Mouse (Mus musculus): ENCODE measurements around the gene Vwce. TPM values are rescaled to one million over a fixed set of nuclear protein-coding genes. Genes with fewer than 3 reads are reported as not detected.

Gene Vwce
- total RNA-seq, 2 experiments from 2014 or later, result 0.90 TPM; not detected in 1

- peak; percentile 83 for ATAC-seq (replicated peaks; ENCODE audit: low FRiP score, low TSS enrichment, poor library complexity, severe bottlenecking)
These were observed 54.7 kb downstream of the Vwce start, which contains the start of gene Vps37c for GRCm38 (mm10) chr19:10688537-10689352. Gene Vps37c, plus strand, starts transcription at chr19:10688735.

GRCm38 (mm10) chr19:10689470-10690166 is 55.6 kb downstream of the Vwce start:
- no peak for ATAC-seq (replicated peaks; ENCODE audit: low FRiP score, low TSS enrichment, poor library complexity, severe bottlenecking)

DNA sequence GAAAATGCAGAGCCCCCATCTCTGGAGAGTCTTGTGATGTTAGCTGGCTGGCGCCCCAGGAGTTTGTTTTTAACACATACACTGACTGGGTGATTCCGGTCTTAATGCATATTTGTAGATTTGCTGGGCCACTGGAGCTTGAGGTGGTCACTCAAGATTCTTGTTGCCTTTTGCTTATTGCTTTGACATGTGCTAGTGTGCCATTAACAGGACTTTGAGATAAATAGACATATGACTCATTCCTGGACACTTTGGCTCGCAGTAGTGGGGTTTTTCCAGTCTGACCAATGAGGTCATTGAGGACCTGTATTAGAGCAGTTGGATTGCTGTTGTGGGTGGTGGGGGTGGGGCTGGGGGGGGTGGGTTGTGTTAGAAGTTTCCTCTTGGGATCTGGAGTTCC is 56.3 kb downstream of the Vwce start:
- no peak for ATAC-seq (replicated peaks; ENCODE audit: low FRiP score, low TSS enrichment, poor library complexity, severe bottlenecking)

DNA sequence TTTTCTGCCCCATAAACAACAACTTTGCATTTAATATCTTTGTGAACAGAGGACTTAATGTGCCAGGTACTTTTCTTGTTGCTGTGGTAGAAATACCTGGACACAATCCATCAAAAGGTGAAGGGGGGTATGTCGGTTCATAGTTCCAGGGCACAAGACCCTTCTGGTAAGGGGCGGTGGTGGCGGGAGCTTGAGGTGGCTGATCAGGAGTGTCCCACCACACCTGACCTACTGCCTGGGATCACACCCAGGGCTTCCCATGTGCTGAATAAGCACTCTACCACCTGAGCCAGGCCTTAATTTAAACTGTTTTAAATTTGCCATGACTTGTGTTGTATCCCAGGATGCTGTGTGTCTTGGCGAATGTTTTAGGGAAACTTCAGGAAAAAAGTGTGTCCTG is 57.1 kb downstream of the Vwce start:
- ATAC-seq (replicated peaks; ENCODE audit: low FRiP score, low TSS enrichment, poor library complexity, severe bottlenecking), result no peak

GRCm38 (mm10) chr19:10691660-10692059 is 57.6 kb downstream of the Vwce start:
- peak; percentile 48; the same call in 1 of the 2 replicates for ATAC-seq (replicated peaks; ENCODE audit: low FRiP score, low TSS enrichment, poor library complexity, severe bottlenecking)

GRCm38 (mm10) chr19:10692361-10692760 is 58.3 kb downstream of the Vwce start:
- no peak for ATAC-seq (replicated peaks; ENCODE audit: low FRiP score, low TSS enrichment, poor library complexity, severe bottlenecking)

DNA sequence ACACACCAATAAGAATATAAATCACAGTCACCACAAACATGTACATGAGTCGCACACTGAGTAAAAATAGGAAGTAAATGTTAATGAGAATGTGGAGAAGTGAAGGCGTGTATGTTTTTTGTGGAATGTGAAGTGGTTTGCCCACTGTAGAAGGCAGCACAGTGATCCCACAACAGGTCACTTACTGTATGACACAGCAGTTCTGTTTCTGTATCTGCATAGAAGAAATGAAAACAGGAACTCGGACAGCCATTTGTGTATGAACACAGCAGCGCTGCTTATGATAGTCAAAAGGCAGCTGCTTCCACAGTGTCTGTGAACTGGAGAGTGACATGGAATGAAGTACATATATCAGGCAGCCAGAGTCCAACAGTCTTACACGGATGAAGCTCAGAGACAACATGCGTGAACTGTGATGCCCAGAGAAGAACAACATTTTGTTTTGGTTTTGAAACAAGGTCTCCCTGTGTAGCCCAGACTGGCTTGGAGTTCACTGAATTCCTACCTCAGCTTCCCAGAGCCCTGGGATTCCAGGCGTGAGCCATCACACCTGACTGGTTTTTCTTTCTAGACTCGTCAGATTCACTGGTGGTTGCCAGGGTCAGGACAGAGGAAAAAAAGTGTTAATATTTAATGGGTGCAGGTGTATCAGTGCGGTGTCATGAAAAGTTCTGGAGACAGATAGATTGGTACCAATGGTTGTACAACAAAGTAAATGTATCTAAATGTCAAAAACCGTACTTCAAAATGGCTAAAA is 60.1 kb downstream of the Vwce start:
- ATAC-seq (replicated peaks; ENCODE audit: low FRiP score, low TSS enrichment, poor library complexity, severe bottlenecking), result no peak

GRCm38 (mm10) chr19:10695801-10696200 is 61.8 kb downstream of the Vwce start:
- ATAC-seq (replicated peaks; ENCODE audit: low FRiP score, low TSS enrichment, poor library complexity, severe bottlenecking), result no peak

- ATAC-seq (replicated peaks; ENCODE audit: low FRiP score, low TSS enrichment, poor library complexity, severe bottlenecking), result no peak
These were observed 64.3 kb downstream of the Vwce start for GRCm38 (mm10) chr19:10698131-10698991.

DNA sequence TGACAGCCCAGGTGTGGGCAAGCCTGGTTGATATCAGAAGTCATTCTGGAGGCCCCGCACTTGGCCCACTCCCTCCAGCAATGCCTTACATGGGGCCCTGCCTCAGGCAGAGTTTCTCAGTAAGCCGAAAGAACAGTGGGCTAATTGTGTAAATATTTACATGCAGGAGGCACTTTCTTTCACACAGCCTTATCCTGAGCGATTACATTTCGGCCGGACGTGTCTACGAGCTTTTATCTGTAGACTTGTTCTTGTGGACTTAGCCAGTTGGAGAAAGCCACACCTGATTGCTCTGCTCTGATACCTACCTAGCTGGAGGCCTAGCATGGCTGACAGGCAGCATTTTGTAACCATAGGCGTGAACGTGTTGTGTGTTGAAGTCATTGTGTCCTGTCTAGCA is 65.8 kb downstream of the Vwce start:
- peak; percentile 36 for ATAC-seq (replicated peaks; ENCODE audit: low FRiP score, low TSS enrichment, poor library complexity, severe bottlenecking)

DNA sequence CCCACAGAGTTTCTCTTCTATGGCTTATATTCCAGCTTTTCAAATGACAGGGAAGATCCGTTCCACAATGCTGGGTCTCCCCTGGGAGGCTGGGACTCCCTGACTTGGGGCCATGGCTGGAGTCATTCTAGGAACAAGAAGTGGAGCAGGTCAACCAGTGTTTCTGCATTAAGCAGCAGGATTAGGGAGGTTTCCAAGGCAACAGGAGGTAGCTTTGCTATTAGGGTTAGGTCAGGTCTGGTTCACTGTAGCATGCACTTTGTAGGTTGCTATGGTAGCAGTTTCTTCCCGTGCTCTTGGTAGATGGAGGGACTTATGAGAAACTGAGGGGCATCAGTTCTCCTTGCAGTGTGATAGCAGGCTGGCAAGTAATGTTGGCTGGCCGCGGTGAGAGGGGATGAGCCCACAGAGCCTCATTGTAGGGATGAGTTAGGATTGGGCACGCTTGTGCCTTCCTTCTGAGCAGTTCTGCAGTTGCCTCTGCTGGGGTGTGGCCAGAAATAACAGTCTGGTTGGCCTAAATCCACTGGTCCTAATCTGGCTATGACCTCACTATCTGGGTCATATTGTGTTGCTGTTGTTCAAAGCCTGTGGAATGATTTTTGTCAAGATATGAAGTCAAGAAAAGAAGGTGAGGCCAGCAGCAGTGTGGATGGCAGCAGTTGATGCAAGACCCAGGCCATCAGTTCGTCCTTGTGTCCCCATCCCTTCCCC is 67.2 kb downstream of the Vwce start:
- ATAC-seq (replicated peaks; ENCODE audit: low FRiP score, low TSS enrichment, poor library complexity, severe bottlenecking), result peak; percentile 65

DNA sequence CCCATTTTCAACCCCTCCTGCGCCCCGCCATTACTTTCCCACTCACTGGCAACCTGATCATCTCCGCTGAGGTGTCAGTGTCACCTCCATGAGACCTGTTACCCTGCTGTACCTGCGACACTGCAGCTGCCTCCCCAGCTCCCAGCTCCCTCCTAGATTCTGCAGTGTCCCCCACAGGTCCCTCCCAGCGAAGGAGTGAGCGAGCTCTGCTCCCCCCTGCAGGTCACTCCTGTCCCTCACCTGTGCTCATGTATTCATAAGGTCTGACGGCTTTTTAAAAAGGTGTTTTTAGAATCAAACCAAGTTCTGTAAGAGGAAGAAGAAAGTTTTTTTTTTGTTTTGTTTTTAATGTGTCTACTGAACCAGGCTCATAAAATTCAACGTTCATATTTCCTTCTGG is 68.1 kb downstream of the Vwce start:
- no peak for ATAC-seq (replicated peaks; ENCODE audit: low FRiP score, low TSS enrichment, poor library complexity, severe bottlenecking)

DNA sequence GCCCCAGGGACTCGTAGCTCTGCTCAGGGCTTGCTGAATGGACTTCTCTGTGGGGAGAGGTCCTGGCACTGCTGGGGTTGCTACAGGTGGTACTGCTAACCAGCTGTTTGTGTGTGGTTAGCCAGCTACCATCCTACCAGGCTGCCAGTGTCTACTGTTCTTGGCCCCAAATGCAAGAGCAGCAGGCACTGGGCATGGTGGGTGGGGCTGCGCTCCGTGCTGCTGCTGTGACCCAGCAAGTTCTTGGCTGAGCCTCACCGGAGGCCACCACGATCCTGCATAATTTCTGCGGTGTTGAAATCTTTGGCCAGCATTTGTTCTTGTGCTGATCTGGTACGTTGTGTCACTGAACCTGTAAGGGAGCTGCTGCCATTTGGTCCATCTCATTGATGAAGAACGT is 69.5 kb downstream of the Vwce start:
- peak; percentile 40; the same call in 1 of the 2 replicates for ATAC-seq (replicated peaks; ENCODE audit: low FRiP score, low TSS enrichment, poor library complexity, severe bottlenecking)

GRCm38 (mm10) chr19:10707087-10707875 is 73.3 kb downstream of the Vwce start:
- ATAC-seq (replicated peaks; ENCODE audit: low FRiP score, low TSS enrichment, poor library complexity, severe bottlenecking), result no peak

GRCm38 (mm10) chr19:10707881-10708280 is 73.9 kb downstream of the Vwce start:
- ATAC-seq (replicated peaks; ENCODE audit: low FRiP score, low TSS enrichment, poor library complexity, severe bottlenecking), result no peak

DNA sequence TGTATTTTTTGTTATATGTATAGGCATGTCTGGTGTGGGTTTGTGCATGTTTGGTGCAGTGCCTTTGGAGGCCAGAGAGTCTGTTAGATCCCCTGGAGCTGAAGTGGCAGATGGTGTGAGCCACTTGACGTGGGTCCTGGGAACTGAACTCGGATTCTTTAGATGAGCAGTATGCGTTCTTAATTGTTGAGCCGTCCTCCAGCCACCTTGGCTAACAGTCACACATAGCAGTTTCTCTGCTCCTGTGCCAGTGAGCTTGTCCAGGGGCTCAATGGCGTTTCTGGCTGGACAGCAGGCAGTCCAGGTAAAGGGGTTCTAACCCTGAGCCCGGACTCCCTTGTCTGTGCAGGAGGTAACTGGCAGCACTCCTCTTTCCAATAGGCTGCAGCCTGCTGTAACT is 74.9 kb downstream of the Vwce start:
- no peak for ATAC-seq (replicated peaks; ENCODE audit: low FRiP score, low TSS enrichment, poor library complexity, severe bottlenecking)

DNA sequence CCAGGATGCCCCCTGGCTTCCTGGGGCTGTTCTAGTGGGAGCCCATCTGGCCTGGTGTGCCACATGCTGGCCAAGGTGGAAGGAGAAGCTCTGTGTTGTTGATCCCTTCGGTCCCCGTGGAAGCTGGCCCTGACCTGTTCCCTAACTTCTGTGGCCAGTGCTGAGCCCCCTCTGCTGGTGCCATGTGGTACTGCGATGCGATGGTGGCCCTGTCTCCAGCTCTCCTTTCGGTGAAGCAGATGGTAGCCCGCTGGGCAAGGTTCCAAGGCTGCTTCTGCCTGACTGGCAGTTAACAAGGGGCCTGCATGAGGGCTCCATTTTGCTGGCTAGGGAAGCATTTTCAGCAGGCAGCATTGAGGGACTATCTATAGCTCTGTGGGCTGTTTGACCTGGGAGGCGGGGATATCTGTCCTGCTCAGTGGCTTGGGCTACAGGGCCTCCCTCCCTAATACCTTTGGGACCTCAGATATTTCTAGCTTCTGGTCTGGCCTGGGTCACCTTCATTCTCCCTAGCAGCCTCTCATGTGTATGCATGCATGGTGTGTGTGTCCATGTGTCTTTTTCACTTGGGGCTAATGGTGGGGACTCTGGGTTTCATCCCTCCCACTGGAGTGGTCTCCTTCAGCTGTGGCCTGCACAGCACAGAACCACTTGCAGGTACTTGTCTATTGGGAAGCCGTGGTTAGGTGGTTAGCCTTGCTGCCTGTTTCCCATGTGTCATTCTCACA is 75.5 kb downstream of the Vwce start:
- peak; percentile 88 for ATAC-seq (replicated peaks; ENCODE audit: low FRiP score, low TSS enrichment, poor library complexity, severe bottlenecking)

Measured in megakaryocyte-erythroid progenitor cell, adult 5-6 weeks (primary cell).